Mouse (Mus musculus): Measurements from ENCODE around the gene Gpr37l1. TPM values are rescaled to one million over a fixed set of nuclear protein-coding genes. Genes with fewer than 3 reads are reported as not detected.
A peak's percentile ranks its signal among the peaks of the same experiment; 100 is the strongest.
"Not testable (repeated sequence)": the region's sequence is repeated elsewhere in the genome, so short reads cannot be mapped to it uniquely, and the experiment has no call there.

Gpr37l1 gene
- polyA plus RNA-seq, 1 experiment from 2014 or later: 6.1 TPM

- Histone ChIP-seq H3K4me2 (ENCODE audit: low read length) (peak overlapping the region; percentile 41), H3K27ac (ENCODE audit: low read depth, low read length) (no peak overlapping the region), H3K9ac (ENCODE audit: low read depth, low read length) (peak overlapping the region; percentile 41; the same call in 1 of the 2 replicates), H3K27me3 (replicated peaks; ENCODE audit: control insufficient read depth, insufficient read depth, low read length) (no peaks in the 10 kb centered on the region), H3K4me3 (ENCODE audit: low read length) (no peak overlapping the region), H3K36me3 (ENCODE audit: control insufficient read depth, insufficient read depth, low read length) (no peaks in the 10 kb centered on the region), H3K9me3 (ENCODE audit: control insufficient read depth, low read length) (no peaks in the 10 kb centered on the region), H3K4me1 (ENCODE audit: control insufficient read depth, insufficient read depth, low read depth, low read length) (peaks cover 6% of the 10 kb centered on the region; the same call in 1 of the 2 replicates)
- 4% methylated on average over 21 of the region's 21 CpGs for WGBS
- ATAC-seq: no peak; the same call in 1 of the 2 replicates
These were observed 31.7 kb upstream of the Gpr37l1 start for GRCm38 (mm10) chr1:135199014-135199819.

GRCm38 (mm10) chr1:135198412-135198811 lies 30.9 kb upstream of the Gpr37l1 start:
- H3K27me3 ChIP-seq (replicated peaks; ENCODE audit: control insufficient read depth, insufficient read depth, low read length): no peaks in the 10 kb centered on the region
- no peak for ATAC-seq
- H3K27ac ChIP-seq (ENCODE audit: low read depth, low read length): no peak overlapping the region
- no peaks in the 10 kb centered on the region for H3K36me3 ChIP-seq (ENCODE audit: control insufficient read depth, insufficient read depth, low read length)
- WGBS: 34% methylated on average over 5 of the region's 5 CpGs
- no peak overlapping the region for H3K9ac ChIP-seq (ENCODE audit: low read depth, low read length)
- peaks cover 6% of the 10 kb centered on the region; the same call in 1 of the 2 replicates for H3K4me1 ChIP-seq (ENCODE audit: control insufficient read depth, insufficient read depth, low read depth, low read length)
- no peaks in the 10 kb centered on the region for H3K9me3 ChIP-seq (ENCODE audit: control insufficient read depth, low read length)
- H3K4me3 ChIP-seq (ENCODE audit: low read length): no peak overlapping the region
- no peak overlapping the region for H3K4me2 ChIP-seq (ENCODE audit: low read length)

GRCm38 (mm10) chr1:135195907-135196440 lies 28.5 kb upstream of the Gpr37l1 start:
- no peak overlapping the region for H3K27ac ChIP-seq (ENCODE audit: low read depth, low read length)
- H3K36me3 ChIP-seq (ENCODE audit: control insufficient read depth, insufficient read depth, low read length): no peaks in the 10 kb centered on the region
- H3K4me1 ChIP-seq (ENCODE audit: control insufficient read depth, insufficient read depth, low read depth, low read length): peaks cover 6% of the 10 kb centered on the region; the same call in 1 of the 2 replicates
- H3K4me3 ChIP-seq (ENCODE audit: low read length): no peak overlapping the region
- WGBS: 88% methylated on average over 6 of the region's 6 CpGs
- H3K9me3 ChIP-seq (ENCODE audit: control insufficient read depth, low read length): no peaks in the 10 kb centered on the region
- H3K9ac ChIP-seq (ENCODE audit: low read depth, low read length): no peak overlapping the region
- H3K4me2 ChIP-seq (ENCODE audit: low read length): no peak overlapping the region
- no peaks in the 10 kb centered on the region for H3K27me3 ChIP-seq (replicated peaks; ENCODE audit: control insufficient read depth, insufficient read depth, low read length)
- ATAC-seq: no peak

GRCm38 (mm10) chr1:135194335-135194734 lies 26.9 kb upstream of the Gpr37l1 start:
- H3K4me1 ChIP-seq (ENCODE audit: control insufficient read depth, insufficient read depth, low read depth, low read length); H3K4me2 ChIP-seq (ENCODE audit: low read length); H3K9me3 ChIP-seq (ENCODE audit: control insufficient read depth, low read length); H3K27ac ChIP-seq (ENCODE audit: low read depth, low read length); H3K36me3 ChIP-seq (ENCODE audit: control insufficient read depth, insufficient read depth, low read length); ATAC-seq; H3K4me3 ChIP-seq (ENCODE audit: low read length); H3K27me3 ChIP-seq (replicated peaks; ENCODE audit: control insufficient read depth, insufficient read depth, low read length); H3K9ac ChIP-seq (ENCODE audit: low read depth, low read length): not testable (repeated sequence)
- 58% methylated on average over 5 of the region's 5 CpGs for WGBS

GRCm38 (mm10) chr1:135189186-135189585 lies 21.7 kb upstream of the Gpr37l1 start:
- H3K9me3 ChIP-seq (ENCODE audit: control insufficient read depth, low read length): no peaks in the 10 kb centered on the region

GRCm38 (mm10) chr1:135188197-135188596 lies 20.7 kb upstream of the Gpr37l1 start:
- no peak overlapping the region for H3K27ac ChIP-seq (ENCODE audit: low read depth, low read length)
- no peak for ATAC-seq
- no peaks in the 10 kb centered on the region for H3K36me3 ChIP-seq (ENCODE audit: control insufficient read depth, insufficient read depth, low read length)
- H3K27me3 ChIP-seq (replicated peaks; ENCODE audit: control insufficient read depth, insufficient read depth, low read length): no peaks in the 10 kb centered on the region
- 10% methylated on average over 3 of the region's 3 CpGs for WGBS
- H3K9ac ChIP-seq (ENCODE audit: low read depth, low read length): no peak overlapping the region
- H3K4me2 ChIP-seq (ENCODE audit: low read length): no peak overlapping the region
- no peak overlapping the region for H3K4me3 ChIP-seq (ENCODE audit: low read length)
- H3K9me3 ChIP-seq (ENCODE audit: control insufficient read depth, low read length): no peaks in the 10 kb centered on the region
- no peaks in the 10 kb centered on the region for H3K4me1 ChIP-seq (ENCODE audit: control insufficient read depth, insufficient read depth, low read depth, low read length)

More at GRCm38 (mm10) chr1:135189186-135189585, 21.7 kb upstream of the Gpr37l1 start:
- no peak overlapping the region for H3K27ac ChIP-seq (ENCODE audit: low read depth, low read length)
- H3K36me3 ChIP-seq (ENCODE audit: control insufficient read depth, insufficient read depth, low read length): no peaks in the 10 kb centered on the region
- H3K4me2 ChIP-seq (ENCODE audit: low read length): no peak overlapping the region
- no peak overlapping the region for H3K4me3 ChIP-seq (ENCODE audit: low read length)
- no peaks in the 10 kb centered on the region for H3K27me3 ChIP-seq (replicated peaks; ENCODE audit: control insufficient read depth, insufficient read depth, low read length)
- H3K4me1 ChIP-seq (ENCODE audit: control insufficient read depth, insufficient read depth, low read depth, low read length): no peaks in the 10 kb centered on the region
- WGBS: 88% methylated on average over 4 of the region's 4 CpGs
- ATAC-seq: no peak
- no peak overlapping the region for H3K9ac ChIP-seq (ENCODE audit: low read depth, low read length)

- not testable (repeated sequence) for H3K27me3 ChIP-seq (replicated peaks; ENCODE audit: control insufficient read depth, insufficient read depth, low read length); H3K4me2 ChIP-seq (ENCODE audit: low read length); H3K4me1 ChIP-seq (ENCODE audit: control insufficient read depth, insufficient read depth, low read depth, low read length); H3K27ac ChIP-seq (ENCODE audit: low read depth, low read length); ATAC-seq; H3K9ac ChIP-seq (ENCODE audit: low read depth, low read length); H3K36me3 ChIP-seq (ENCODE audit: control insufficient read depth, insufficient read depth, low read length); H3K4me3 ChIP-seq (ENCODE audit: low read length); H3K9me3 ChIP-seq (ENCODE audit: control insufficient read depth, low read length)
- 32% methylated on average over 2 of the region's 2 CpGs for WGBS
These were observed 19.5 kb upstream of the Gpr37l1 start for GRCm38 (mm10) chr1:135187016-135187415.

- WGBS: 37% methylated on average over 8 of the region's 8 CpGs
- no peak for ATAC-seq
These were observed 18.9 kb upstream of the Gpr37l1 start for GRCm38 (mm10) chr1:135186427-135186826.

GRCm38 (mm10) chr1:135185936-135186335 lies 18.5 kb upstream of the Gpr37l1 start:
- no peak overlapping the region for H3K9ac ChIP-seq (ENCODE audit: low read depth, low read length)
- H3K4me2 ChIP-seq (ENCODE audit: low read length): no peak overlapping the region
- WGBS: 28% methylated on average over 5 of the region's 5 CpGs
- H3K36me3 ChIP-seq (ENCODE audit: control insufficient read depth, insufficient read depth, low read length): no peaks in the 10 kb centered on the region
- H3K4me1 ChIP-seq (ENCODE audit: control insufficient read depth, insufficient read depth, low read depth, low read length): no peaks in the 10 kb centered on the region
- no peak for ATAC-seq
- no peaks in the 10 kb centered on the region for H3K27me3 ChIP-seq (replicated peaks; ENCODE audit: control insufficient read depth, insufficient read depth, low read length)
- H3K27ac ChIP-seq (ENCODE audit: low read depth, low read length): no peak overlapping the region
- H3K4me3 ChIP-seq (ENCODE audit: low read length): no peak overlapping the region
- H3K9me3 ChIP-seq (ENCODE audit: control insufficient read depth, low read length): no peaks in the 10 kb centered on the region

More at GRCm38 (mm10) chr1:135186427-135186826, 18.9 kb upstream of the Gpr37l1 start:
- Histone ChIP-seq H3K9ac (ENCODE audit: low read depth, low read length) (no peak overlapping the region), H3K4me1 (ENCODE audit: control insufficient read depth, insufficient read depth, low read depth, low read length) (no peaks in the 10 kb centered on the region), H3K36me3 (ENCODE audit: control insufficient read depth, insufficient read depth, low read length) (no peaks in the 10 kb centered on the region), H3K4me3 (ENCODE audit: low read length) (no peak overlapping the region), H3K9me3 (ENCODE audit: control insufficient read depth, low read length) (no peaks in the 10 kb centered on the region), H3K27me3 (replicated peaks; ENCODE audit: control insufficient read depth, insufficient read depth, low read length) (no peaks in the 10 kb centered on the region), H3K4me2 (ENCODE audit: low read length) (no peak overlapping the region), H3K27ac (ENCODE audit: low read depth, low read length) (no peak overlapping the region)
